Mouse (Mus musculus) lung, adult 2 months (tissue): ENCODE data around the gene Pcdh7.

Experiments used
- CTCF ChIP-seq: fragments of 200-500 bp; IDR thresholded peaks from 2 replicates; pipeline ENCODE4 v1.5.1; 2011; ENCODE audit warnings: mild to moderate bottlenecking, low read length, control low read depth; ENCODE audit not compliant: insufficient read depth
- POLR2A ChIP-seq: fragments of 200-500 bp; IDR thresholded peaks from 2 replicates; pipeline ENCODE4 v1.6.1; 2011; ENCODE audit warnings: low read depth, mild to moderate bottlenecking, control low read depth, low read length, borderline replicate concordance; ENCODE audit errors: extremely low read depth

- TF ChIP-seq POLR2A (no peak), CTCF (no peak)
These were observed 38.0 kb downstream of the Pcdh7 start for GRCm38 (mm10) chr5:57755791-57756190.
